Mouse (Mus musculus) ES-Bruce4 (cell line): Measurements from ENCODE around the gene Col13a1. TPM values are rescaled to one million over a fixed set of nuclear protein-coding genes. Genes with fewer than 3 reads are reported as not detected.

ENCODE experiments used
- H3K27ac ChIP-seq: 2 replicates; pipeline ENCODE4 v1.5.1; 2012; ENCODE audit warnings: low read length, inconsistent platforms; ENCODE audit not compliant: insufficient read depth
- H3K27me3 ChIP-seq: 2 replicates; pipeline ENCODE4 v1.6.1; 2012; ENCODE audit warnings: mild to moderate bottlenecking, low read length, inconsistent platforms; ENCODE audit not compliant: control insufficient read depth, poor library complexity, insufficient read depth, severe bottlenecking
- H3K36me3 ChIP-seq: 2 replicates; pipeline ENCODE4 v1.6.1; 2012; ENCODE audit warnings: inconsistent platforms, mild to moderate bottlenecking, low read length, moderate library complexity; ENCODE audit not compliant: control insufficient read depth, poor library complexity, insufficient read depth, severe bottlenecking
- H3K4me1 ChIP-seq: one replicate; pipeline ENCODE4 v1.8.1; 2011; ENCODE audit warnings: low read length; ENCODE audit not compliant: control insufficient read depth, insufficient read depth
- H3K4me3 ChIP-seq: 2 replicates; pipeline ENCODE4 v1.5.1; 2011; ENCODE audit warnings: low read depth, mild to moderate bottlenecking, low read length
- H3K9ac ChIP-seq: 2 replicates; pipeline ENCODE4 v1.6.1; 2012; ENCODE audit warnings: low read depth, mild to moderate bottlenecking, inconsistent platforms; ENCODE audit not compliant: poor library complexity, severe bottlenecking
- H3K9me3 ChIP-seq: replicated peaks from 2 replicates; pipeline ENCODE4 v1.6.1; 2012; ENCODE audit warnings: mild to moderate bottlenecking, low read length, inconsistent platforms; ENCODE audit not compliant: control insufficient read depth, poor library complexity, insufficient read depth, severe bottlenecking
- CTCF ChIP-seq: IDR thresholded peaks from one replicate; pipeline ENCODE4 v1.8.1; 2011; ENCODE audit warnings: low read depth, low read length
- EP300 ChIP-seq: IDR thresholded peaks from 2 replicates; pipeline ENCODE4 v1.6.1; 2011; ENCODE audit warnings: low read depth, low read length; ENCODE audit not compliant: insufficient read depth
- POLR2A ChIP-seq: IDR thresholded peaks from one replicate; pipeline ENCODE4 v1.8.1; 2011; ENCODE audit warnings: low read length; ENCODE audit not compliant: insufficient read depth
- polyA plus RNA-seq: library from polyadenylated mRNA; stranded (reverse); fragments of >200 nt; gene quantifications from 2 replicates; pipeline ENCODE4 v1.2.4, GENCODE M21; 2011; ENCODE audit warnings: low read depth; ENCODE audit not compliant: missing spikeins, insufficient read depth, insufficient read length

Gene Col13a1
- polyA plus RNA-seq, 1 experiment = 1.0 TPM

DNA sequence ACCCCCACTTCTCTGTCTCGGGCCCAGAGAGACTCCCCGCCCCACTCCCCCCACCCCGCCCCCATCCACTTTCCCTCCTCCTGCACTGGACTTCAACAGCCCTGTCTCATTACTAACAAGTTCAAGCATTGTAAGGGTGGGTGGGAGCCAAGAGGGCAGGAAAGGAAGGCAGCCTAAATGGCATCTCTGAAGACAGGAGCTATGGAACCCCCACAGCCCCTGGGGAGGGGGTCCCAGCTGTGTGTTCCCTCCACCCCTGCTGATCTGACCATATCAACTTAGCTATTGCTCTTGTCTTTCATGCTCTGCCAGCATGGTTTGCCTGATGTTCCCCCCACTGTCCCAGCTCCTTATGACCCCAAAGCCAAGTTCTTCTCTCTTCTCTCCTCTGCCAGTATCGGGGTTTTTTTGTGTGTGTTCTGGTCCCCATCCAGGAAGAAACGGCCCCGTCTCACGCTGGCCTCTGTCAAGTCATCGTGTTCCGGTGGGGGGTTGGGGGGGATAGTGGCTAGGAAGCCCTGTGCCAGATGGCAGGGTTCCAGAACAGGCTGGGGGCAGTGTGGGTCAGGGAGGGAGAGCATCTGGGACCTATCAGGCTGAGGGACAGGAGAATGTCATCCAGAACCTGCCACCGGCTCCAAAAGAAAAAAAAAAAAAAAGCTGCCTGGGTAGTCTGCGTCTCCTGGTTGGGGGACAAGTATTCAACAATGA lies 58.1 kb downstream of the Col13a1 start:
- Histone ChIP-seq H3K4me3 (no peak overlapping the region), H3K36me3 (no peaks in the 10 kb centered on the region), H3K27me3 (no peaks in the 10 kb centered on the region), H3K4me1 (peaks cover 4% of the 10 kb centered on the region), H3K9ac (no peak overlapping the region), H3K9me3 (peaks cover 3% of the 10 kb centered on the region; the same call in 1 of the 2 replicates), H3K27ac (no peak overlapping the region)
- no peak for TF ChIP-seq CTCF
- no peak for TF ChIP-seq EP300
- TF ChIP-seq POLR2A = no peak

DNA sequence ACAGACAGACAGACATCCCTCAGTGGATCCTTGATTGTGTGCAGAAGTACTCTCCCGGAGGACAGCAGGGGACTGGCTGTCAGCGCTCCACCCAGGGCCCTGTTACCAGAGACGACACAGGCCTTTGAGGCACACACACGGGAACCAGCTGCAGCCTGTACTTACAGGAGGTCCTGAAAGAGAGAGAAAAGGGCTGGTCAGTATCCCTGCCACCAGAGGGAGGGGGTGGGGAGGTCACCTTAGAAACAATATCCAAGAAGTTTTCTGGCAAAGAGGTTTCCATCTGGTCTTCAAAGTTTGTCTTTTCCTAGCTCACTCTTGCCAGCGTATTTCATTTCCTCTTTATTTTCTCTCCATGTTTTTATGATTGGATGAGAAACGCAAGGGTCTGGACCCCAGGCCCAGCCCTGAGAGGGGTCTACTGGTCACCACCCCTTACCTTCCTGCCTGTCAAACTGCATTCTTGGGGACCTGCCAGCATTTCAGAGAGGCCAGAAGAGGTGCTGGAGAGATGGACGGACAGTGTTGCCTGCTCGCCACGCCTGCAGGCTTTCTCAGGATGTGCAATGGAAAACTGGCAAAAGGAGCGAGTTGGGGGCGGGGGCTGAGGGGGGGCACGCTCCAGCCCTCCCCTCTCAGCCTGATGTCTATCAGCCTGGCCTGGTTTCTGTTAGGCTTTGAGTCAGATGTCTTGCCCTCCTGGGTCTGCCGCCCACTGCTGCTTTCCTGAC lies 58.8 kb downstream of the Col13a1 start:
- Histone ChIP-seq H3K27me3 (no peaks in the 10 kb centered on the region), H3K4me3 (no peak overlapping the region), H3K9me3 (peaks cover 3% of the 10 kb centered on the region; the same call in 1 of the 2 replicates), H3K36me3 (no peaks in the 10 kb centered on the region), H3K27ac (no peak overlapping the region), H3K9ac (no peak overlapping the region), H3K4me1 (peaks cover 4% of the 10 kb centered on the region)
- no peak for TF ChIP-seq POLR2A

DNA sequence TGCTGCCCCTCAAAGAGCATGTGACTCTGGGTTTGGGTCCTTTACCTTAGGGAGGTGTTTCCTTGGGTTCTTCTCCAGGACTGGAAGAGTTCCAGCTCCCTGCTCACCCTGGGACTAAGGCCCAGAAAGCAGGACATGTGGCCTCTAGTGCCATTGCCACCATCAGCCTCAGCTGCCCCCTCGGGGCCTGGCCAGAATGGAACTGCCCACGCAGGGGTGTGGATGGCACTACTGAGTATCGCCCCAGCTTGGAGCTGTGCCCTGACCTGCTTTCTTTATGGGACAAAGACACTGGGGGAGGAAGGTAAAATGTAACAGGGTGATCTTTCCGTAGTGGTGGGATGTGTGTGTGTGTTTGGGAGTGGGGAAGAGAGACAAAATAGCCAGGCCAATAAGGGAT lies 59.4 kb downstream of the Col13a1 start:
- Histone ChIP-seq H3K4me3 (no peak overlapping the region), H3K9ac (no peak overlapping the region), H3K4me1 (peaks cover 4% of the 10 kb centered on the region), H3K27me3 (no peaks in the 10 kb centered on the region), H3K27ac (no peak overlapping the region), H3K36me3 (no peaks in the 10 kb centered on the region), H3K9me3 (peaks cover 3% of the 10 kb centered on the region; the same call in 1 of the 2 replicates)
- TF ChIP-seq POLR2A (no peak), CTCF (no peak)

GRCm38 (mm10) chr10:61917066-61917465 lies 61.8 kb downstream of the Col13a1 start:
- H3K27me3 ChIP-seq = no peaks in the 10 kb centered on the region
- H3K9ac ChIP-seq = no peak overlapping the region
- H3K4me3 ChIP-seq = no peak overlapping the region
- H3K27ac ChIP-seq = no peak overlapping the region
- peaks cover 3% of the 10 kb centered on the region; the same call in 1 of the 2 replicates for H3K9me3 ChIP-seq
- TF ChIP-seq POLR2A (no peak), CTCF (peak; percentile 8)
- H3K36me3 ChIP-seq = no peaks in the 10 kb centered on the region
- H3K4me1 ChIP-seq = peaks cover 4% of the 10 kb centered on the region

DNA sequence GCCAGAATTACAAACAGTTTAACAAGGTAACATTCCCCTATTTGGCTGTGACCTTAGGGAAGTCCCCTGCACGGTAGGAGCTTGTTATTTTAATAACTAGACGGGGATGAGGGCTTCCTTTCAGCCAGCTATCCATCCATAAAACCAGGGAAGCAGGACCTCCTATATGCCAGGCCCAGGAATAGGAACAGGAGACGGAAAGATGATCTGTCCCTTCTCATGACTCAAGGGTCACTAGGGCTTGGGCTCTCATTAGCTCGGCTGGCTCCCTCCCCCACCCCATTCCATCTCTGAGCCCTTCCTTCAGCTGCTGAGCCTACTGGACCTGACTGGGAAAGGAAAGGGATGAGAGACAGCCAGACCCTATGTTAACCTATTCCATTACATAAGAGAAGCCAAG lies 67.1 kb downstream of the Col13a1 start:
- Histone ChIP-seq H3K27ac (no peak overlapping the region), H3K9ac (no peak overlapping the region), H3K4me3 (no peak overlapping the region), H3K27me3 (no peaks in the 10 kb centered on the region), H3K36me3 (no peaks in the 10 kb centered on the region), H3K4me1 (no peaks in the 10 kb centered on the region), H3K9me3 (no peaks in the 10 kb centered on the region; the same call in 1 of the 2 replicates)
- TF ChIP-seq POLR2A (no peak), EP300 (no peak), CTCF (no peak)

- Histone ChIP-seq H3K27ac (no peak overlapping the region), H3K9ac (no peak overlapping the region), H3K27me3 (no peaks in the 10 kb centered on the region), H3K9me3 (no peaks in the 10 kb centered on the region; the same call in 1 of the 2 replicates), H3K36me3 (no peaks in the 10 kb centered on the region), H3K4me1 (peaks cover 4% of the 10 kb centered on the region), H3K4me3 (no peak overlapping the region)
- TF ChIP-seq POLR2A (no peak), EP300 (no peak), CTCF (no peak)
Measured at GRCm38 (mm10) chr10:61909004-61909403, 69.9 kb downstream of the Col13a1 start.
